Mouse (Mus musculus) embryonic facial prominence, embryonic 11.5 days (tissue): ENCODE results near the gene Rnf130. TPM values are rescaled to one million over a fixed set of nuclear protein-coding genes. Genes with fewer than 3 reads are reported as not detected.

Experiments used
- ATAC-seq: fragments of 200-750 bp; cut with Nextera tagmentation; replicated peaks from 2 replicates; pipeline ENCODE4 v1.8.0; 2017; ENCODE audit warnings: low read depth; ENCODE audit not compliant: insufficient number of reproducible peaks, low FRiP score, low TSS enrichment
- DNase-seq: peaks from one replicate; pipeline ENCODE4 v3.0.0-alpha.2; 2015; ENCODE audit warnings: low spot score
- H3K27ac ChIP-seq: fragments of 300-500 bp; sonication (generic); replicated peaks from 2 replicates; pipeline ENCODE4 v1.5.1; 2014; ENCODE audit warnings: mild to moderate bottlenecking, low read depth, low read length, control low read depth
- H3K27me3 ChIP-seq: fragments of 300-500 bp; sonication (generic); 2 replicates; pipeline ENCODE4 v1.6.1; 2014; ENCODE audit warnings: mild to moderate bottlenecking, low read length, moderate library complexity, mixed read lengths; ENCODE audit not compliant: control insufficient read depth, insufficient read depth
- H3K36me3 ChIP-seq: fragments of 300-500 bp; sonication (generic); replicated peaks from 2 replicates; pipeline ENCODE4 v1.6.1; 2014; ENCODE audit warnings: low read depth, mild to moderate bottlenecking, low read length, moderate library complexity, mixed read lengths; ENCODE audit not compliant: control insufficient read depth, insufficient read depth
- H3K4me1 ChIP-seq: fragments of 300-500 bp; sonication (generic); 2 replicates; pipeline ENCODE4 v1.6.1; 2014; ENCODE audit warnings: low read length, mixed read lengths; ENCODE audit not compliant: control insufficient read depth, insufficient read depth
- H3K4me2 ChIP-seq: fragments of 300-500 bp; sonication (generic); 2 replicates; pipeline ENCODE4 v1.6.1; 2014; ENCODE audit warnings: low read depth, mild to moderate bottlenecking, control low read depth, low read length, moderate library complexity
- H3K4me3 ChIP-seq: fragments of 300-500 bp; sonication (generic); 2 replicates; pipeline ENCODE4 v1.5.1; 2014; ENCODE audit warnings: low read depth, low read length, control low read depth
- H3K9ac ChIP-seq: fragments of 300-500 bp; sonication (generic); replicated peaks from 2 replicates; pipeline ENCODE4 v1.6.1; 2014; ENCODE audit warnings: mild to moderate bottlenecking, control low read depth, low read length
- H3K9me3 ChIP-seq: fragments of 300-500 bp; sonication (generic); replicated peaks from 2 replicates; pipeline ENCODE4 v1.6.1; 2016; ENCODE audit warnings: mild to moderate bottlenecking, low read length, inconsistent platforms, mixed read lengths; ENCODE audit not compliant: control insufficient read depth
- WGBS: fragments of 180-500 bp; shearing (Covaris S2); extraction: QIAGEN DNeasy Blood & Tissue Kit; methylation state at CpG from one replicate; pipeline ENCODE4 v1.1.7; 2014; 5-methylcytosine and 5-hydroxymethylcytosine counted together
- polyA plus RNA-seq: library from polyadenylated mRNA; unstranded; fragments of >200 nt; fragmentation: Nextera tagmentation; extraction: Ambion mirVana; gene quantifications from 2 replicates; pipeline ENCODE4 v1.2.1, GENCODE M21; 2014

The Rnf130 gene
- polyA plus RNA-seq, 1 experiment from 2014 or later: 98.2 TPM

- H3K4me1 ChIP-seq: no peaks in the 10 kb centered on the region
- no peak overlapping the region for H3K4me2 ChIP-seq
- 82% methylated on average over 10 of the region's 10 CpGs for WGBS
- H3K27me3 ChIP-seq: no peaks in the 10 kb centered on the region
- H3K9ac ChIP-seq: no peak overlapping the region
- H3K36me3 ChIP-seq: 0 out of 2 replicates have a peak, but pooled peaks cover 2% of the 10 kb centered on the region
- no peak overlapping the region for H3K4me3 ChIP-seq
- no peak for ATAC-seq
- no peak overlapping the region for H3K27ac ChIP-seq
- DNase-seq: no peak
- H3K9me3 ChIP-seq: no peaks in the 10 kb centered on the region
These were observed 109.2 kb downstream of the Rnf130 start for GRCm38 (mm10) chr11:50134136-50134859.

GRCm38 (mm10) chr11:50138206-50138822, 113.2 kb downstream of the Rnf130 start:
- WGBS: 70% methylated on average over 10 of the region's 10 CpGs

GRCm38 (mm10) chr11:50139571-50139970, 114.4 kb downstream of the Rnf130 start:
- H3K9ac ChIP-seq: no peak overlapping the region
- 79% methylated on average over 7 of the region's 7 CpGs for WGBS
- peaks cover 2% of the 10 kb centered on the region; the same call in 1 of the 2 replicates for H3K36me3 ChIP-seq

More at GRCm38 (mm10) chr11:50138206-50138822, 113.2 kb downstream of the Rnf130 start:
- Histone ChIP-seq H3K4me1 (no peaks in the 10 kb centered on the region), H3K27me3 (no peaks in the 10 kb centered on the region), H3K36me3 (peaks cover 2% of the 10 kb centered on the region; the same call in 1 of the 2 replicates), H3K27ac (no peak overlapping the region), H3K9ac (no peak overlapping the region), H3K9me3 (no peaks in the 10 kb centered on the region), H3K4me3 (no peak overlapping the region), H3K4me2 (no peak overlapping the region)
- ATAC-seq (no peak), DNase-seq (no peak)

GRCm38 (mm10) chr11:50145529-50145928, 120.4 kb downstream of the Rnf130 start:
- H3K9ac ChIP-seq: no peak overlapping the region
- H3K4me1 ChIP-seq: no peaks in the 10 kb centered on the region
- 87% methylated on average over 3 of the region's 3 CpGs for WGBS
- H3K4me3 ChIP-seq: no peak overlapping the region
- H3K27ac ChIP-seq: no peak overlapping the region
- H3K36me3 ChIP-seq: peaks cover 16% of the 10 kb centered on the region
- H3K27me3 ChIP-seq: no peaks in the 10 kb centered on the region
- no peaks in the 10 kb centered on the region for H3K9me3 ChIP-seq
- no peak overlapping the region for H3K4me2 ChIP-seq
- ATAC-seq (no peak), DNase-seq (no peak)

More at GRCm38 (mm10) chr11:50139571-50139970, 114.4 kb downstream of the Rnf130 start:
- Histone ChIP-seq H3K4me1 (no peaks in the 10 kb centered on the region), H3K4me3 (no peak overlapping the region), H3K27ac (no peak overlapping the region), H3K27me3 (no peaks in the 10 kb centered on the region), H3K4me2 (no peak overlapping the region), H3K9me3 (no peaks in the 10 kb centered on the region)
- DNase-seq: no peak
- ATAC-seq: no peak

DNA sequence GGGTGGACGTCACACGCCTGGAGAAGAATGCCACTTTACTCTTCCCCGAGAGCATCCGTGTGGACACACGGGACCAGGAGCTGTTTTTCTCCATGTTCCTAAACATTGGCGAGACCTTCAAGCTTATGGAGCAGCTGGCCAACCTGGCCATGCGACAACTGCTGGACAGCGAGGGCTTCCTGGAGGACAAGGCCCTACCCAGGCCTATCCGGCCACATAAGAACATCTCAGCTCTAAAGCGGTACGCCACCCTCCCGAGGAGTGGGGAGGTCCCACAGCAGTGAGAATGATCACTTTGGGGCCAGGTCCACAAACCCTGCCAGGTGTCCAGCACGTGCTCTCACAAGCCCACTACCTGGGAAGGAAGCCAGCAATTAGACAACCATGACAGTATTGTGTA, 121.0 kb downstream of the Rnf130 start:
- Histone ChIP-seq H3K27me3 (no peaks in the 10 kb centered on the region), H3K4me1 (no peaks in the 10 kb centered on the region), H3K4me2 (no peak overlapping the region), H3K4me3 (no peak overlapping the region), H3K9ac (no peak overlapping the region), H3K27ac (no peak overlapping the region), H3K36me3 (peaks cover 17% of the 10 kb centered on the region), H3K9me3 (no peaks in the 10 kb centered on the region)
- ATAC-seq (no peak), DNase-seq (no peak)
- 96% methylated on average over 13 of the region's 13 CpGs for WGBS

DNA sequence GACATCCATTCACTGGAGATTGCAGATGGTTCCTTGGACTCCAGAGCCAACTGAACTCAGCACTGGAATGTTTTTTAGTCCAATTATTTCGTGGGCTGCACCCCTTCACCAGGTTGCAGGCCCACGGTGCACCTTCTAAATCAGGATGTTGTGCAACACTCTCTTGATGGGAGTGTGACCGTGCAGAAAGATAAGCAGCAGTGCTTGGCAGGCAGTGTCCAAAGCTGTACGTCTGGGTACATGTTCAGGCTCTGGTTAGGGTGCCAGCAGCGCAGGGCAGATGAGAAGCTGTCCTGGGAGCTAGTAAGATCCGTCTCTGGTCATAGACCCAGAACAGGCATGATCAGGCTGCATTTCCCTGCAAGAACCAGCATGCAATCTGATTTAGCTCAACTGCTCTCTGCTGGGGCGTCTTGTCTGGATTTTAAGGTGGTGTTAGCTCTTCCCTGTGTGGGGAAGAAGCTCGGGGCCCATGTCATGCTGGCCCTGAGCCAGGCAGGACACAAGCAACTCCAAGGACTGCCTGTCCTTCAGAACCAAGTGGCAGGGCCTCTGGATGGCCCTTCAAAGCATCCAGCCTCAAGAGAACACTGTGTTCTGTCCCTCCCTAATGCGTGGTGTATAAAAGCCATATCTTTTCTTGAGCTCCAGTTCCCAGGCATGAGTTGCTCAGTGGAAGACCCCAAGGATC, 122.3 kb downstream of the Rnf130 start:
- ATAC-seq (no peak), DNase-seq (no peak)
- Histone ChIP-seq H3K9me3 (no peaks in the 10 kb centered on the region), H3K4me1 (no peaks in the 10 kb centered on the region), H3K27me3 (no peaks in the 10 kb centered on the region), H3K4me2 (no peak overlapping the region), H3K27ac (no peak overlapping the region), H3K4me3 (no peak overlapping the region), H3K9ac (no peak overlapping the region), H3K36me3 (peaks cover 17% of the 10 kb centered on the region)
- 89% methylated on average over 9 of the region's 9 CpGs for WGBS

- no peak overlapping the region for H3K27ac ChIP-seq
- 93% methylated on average over 11 of the region's 11 CpGs for WGBS
- H3K4me1 ChIP-seq: no peaks in the 10 kb centered on the region
- peaks cover 17% of the 10 kb centered on the region for H3K36me3 ChIP-seq
- H3K4me3 ChIP-seq: no peak overlapping the region
- no peak overlapping the region for H3K9ac ChIP-seq
- no peak for ATAC-seq
- no peaks in the 10 kb centered on the region for H3K27me3 ChIP-seq
- H3K9me3 ChIP-seq: no peaks in the 10 kb centered on the region
- no peak overlapping the region for H3K4me2 ChIP-seq
- no peak for DNase-seq
These were observed 122.9 kb downstream of the Rnf130 start for GRCm38 (mm10) chr11:50147958-50148476.
